Mouse (Mus musculus) megakaryocyte, embryonic 14.5 days (primary cell): ENCODE results near the gene Adm.

ENCODE experiments used
- FLI1 ChIP-seq: IDR thresholded peaks from 2 replicates; pipeline ENCODE4 v1.6.1; 2012; ENCODE audit warnings: low read length, inconsistent platforms, mixed read lengths
- GATA1 ChIP-seq: IDR thresholded peaks from 3 replicates; pipeline ENCODE4 v1.6.1; 2012; ENCODE audit warnings: mixed read lengths, low read length, inconsistent platforms, borderline replicate concordance

- TF ChIP-seq GATA1 (no peak), FLI1 (no peak)
These were observed 18.4 kb downstream of the Adm start for GRCm38 (mm10) chr7:110645859-110646258.
